ENCODE assay signal across 9 mouse cellular contexts in genomic region chr5:122080930-122081329, GRCm38 (mm10). TPM values are rescaled to one million over a fixed set of nuclear protein-coding genes. Genes with fewer than 3 reads are reported as not detected.
DNase-seq lines count a peak whose midpoint lies in the region; ATAC-seq lines count a peak whose summit lies in the region.
"Had no signal": no experiment of that assay in that cellular context is flagged by ENCODE, and none has a peak within 500 bp of the region (broad histone marks: within the 10 kb centered on the region; RNA-seq: fewer than 3 reads in every experiment).

No protein-coding gene starts in this region.

- ATAC-seq in hindbrain, embryonic 16.5 days: peak; percentile 70; the same call in 1 of the 2 replicates

- H3K4me3 ChIP-seq in hindbrain, embryonic 16.5 days (ENCODE audit: low read length): no peak overlapping the region
- H3K4me3 ChIP-seq: myocyte had no signal

- H3K9ac ChIP-seq in hindbrain, embryonic 16.5 days (ENCODE audit: low read depth, low read length): no peak overlapping the region

- H3K27ac ChIP-seq in hindbrain, embryonic 16.5 days (ENCODE audit: low read depth, low read length): peak overlapping the region; percentile 64; the same call in 1 of the 2 replicates

- H3K4me1 ChIP-seq in hindbrain, embryonic 16.5 days (ENCODE audit: control insufficient read depth, insufficient read depth, low read depth, low read length): no peaks in the 10 kb centered on the region

- H3K4me2 ChIP-seq in hindbrain, embryonic 16.5 days (ENCODE audit: low read length): no peak overlapping the region

- no peaks in the 10 kb centered on the region for H3K27me3 ChIP-seq in hindbrain, embryonic 16.5 days (replicated peaks; ENCODE audit: control insufficient read depth, insufficient read depth, low read length)

- no peaks in the 10 kb centered on the region for H3K36me3 ChIP-seq in hindbrain, embryonic 16.5 days (ENCODE audit: control insufficient read depth, insufficient read depth, low read length)

- WGBS in hindbrain, embryonic 16.5 days: 40% methylated on average over 11 of the region's 11 CpGs

- no peaks in the 10 kb centered on the region for H3K9me3 ChIP-seq in hindbrain, embryonic 16.5 days (ENCODE audit: control insufficient read depth, low read length)

- DNase-seq in kidney, postnatal 4 days: peak; percentile 61 to 66
- DNase-seq in kidney, adult 8-10 months: no peak
- peak; percentile 88 for DNase-seq in cerebellum, adult 9-10 months
- DNase-seq in right cerebral cortex, adult 18-20 months: peak; percentile 82
- DNase-seq in B cell, adult 2 months: no peak
- no peak for DNase-seq in thymus, postnatal 4 days
- DNase-seq in embryo, embryonic 10 days (ENCODE audit: low spot score): no peak

RNA-seq across cellular contexts. Expression of gene Myl2, which starts 19.8 kb away (rescaled TPM):
- polyA plus RNA-seq in hindbrain, embryonic 16.5 days (2015; fragmentation: Nextera tagmentation; extraction: Ambion mirVana): 1.9 and 2.7 TPM in 2 replicates

RNA-seq across cellular contexts. Expression of gene Cux2, which starts 31.0 kb away (rescaled TPM):
- 16.7 and 18.7 TPM in 2 replicates for polyA plus RNA-seq in hindbrain, embryonic 16.5 days (2015; fragmentation: Nextera tagmentation; extraction: Ambion mirVana)

RNA-seq across cellular contexts. Expression of gene Ccdc63, which starts 59.7 kb away (rescaled TPM):
- 0.19 and 0.20 TPM in 2 replicates for polyA plus RNA-seq in hindbrain, embryonic 16.5 days (2015; fragmentation: Nextera tagmentation; extraction: Ambion mirVana)
- polyA plus RNA-seq: myocyte had no signal

Comparison
In these comparisons a context has a peak if more than half of its experiments do, and no peak if none do; other contexts are left out.
1. DNase-seq: peak in kidney, postnatal 4 days (2 of 2), cerebellum, adult 9-10 months (single experiment) and right cerebral cortex, adult 18-20 months (single experiment); none in kidney, adult 8-10 months (0 of 2), B cell, adult 2 months (0 of 2), thymus, postnatal 4 days (single experiment) and embryo, embryonic 10 days (single experiment).